Mouse (Mus musculus): ENCODE measurements around the gene Tdrd12.

GRCm38 (mm10) chr7:35585191-35586054 is 47.9 kb upstream of the Tdrd12 start, which contains the start of gene Rgs9bp:
- TF ChIP-seq CTCF (IDR thresholded peaks at IDR 0.05; ENCODE audit: extremely low read depth, insufficient read depth, insufficient read length, insufficient replicate concordance) (no peak), POLR2A (IDR thresholded peaks at IDR 0.05; ENCODE audit: low read depth, low read length) (no peak)
